10 mouse cellular contexts compared by ENCODE assay signal in genomic region chr7:115489608-115490007, GRCm38 (mm10).
DNase-seq lines count a peak whose midpoint lies in the region; ATAC-seq and TF ChIP-seq lines count a peak whose summit lies in the region.
"Had no signal": no experiment of that assay in that cellular context is flagged by ENCODE, and none has a peak within 500 bp of the region (broad histone marks: within the 10 kb centered on the region; RNA-seq: fewer than 3 reads in every experiment).

No protein-coding gene starts in this region.

- H3K4me3 ChIP-seq in heart, adult 2 months: no peak overlapping the region
- H3K4me3 ChIP-seq in lung, embryonic 14.5 days (ENCODE audit: low read depth, low read length): no peak overlapping the region
- H3K4me3 ChIP-seq: neural tube, embryonic 15.5 days had no signal

- no peak for ATAC-seq in lung, embryonic 14.5 days (ENCODE audit: insufficient read depth)
- no peak for ATAC-seq in Patski

- DNase-seq in heart, adult 2 months: no peak
- no peak for DNase-seq in heart, adult 18-20 months
- no peak for DNase-seq in lung, embryonic 14.5 days
- no peak for DNase-seq in lung, postnatal 25 days (ENCODE audit: low spot score)
- no peak for DNase-seq in Patski (ENCODE audit: low read depth, low spot score)
- peak; percentile 15 for DNase-seq in testis, postnatal 14 days (ENCODE audit: low spot score)
- DNase-seq in frontal cortex, postnatal 10 days (ENCODE audit: low spot score in 2 of 2): no peak
- DNase-seq in MN1 (ENCODE audit: low spot score): no peak
- DNase-seq: gastrocnemius, postnatal 36 days had no signal

- CTCF ChIA-PET in Patski (lab: Charles Lee): no interaction called here

- H3K36me3 ChIP-seq in heart, adult 2 months (ENCODE audit: control insufficient read depth, insufficient read depth, low read length): no peaks in the 10 kb centered on the region
- no peaks in the 10 kb centered on the region for H3K36me3 ChIP-seq in lung, embryonic 14.5 days (ENCODE audit: insufficient read depth)
- H3K36me3 ChIP-seq: neural tube, embryonic 15.5 days had no signal

- peak; percentile 51 for TF ChIP-seq CTCF in heart, adult 2 months (IDR thresholded peaks at IDR 0.05)
- TF ChIP-seq CTCF in lung, embryonic 14.5 days (IDR thresholded peaks at IDR 0.05; ENCODE audit: low read depth): peak; percentile 53
- peak; percentile 27 for TF ChIP-seq CTCF in Patski (IDR thresholded peaks at IDR 0.05)

- no peaks in the 10 kb centered on the region for H3K27me3 ChIP-seq in heart, adult 2 months (ENCODE audit: control insufficient read depth, insufficient read depth, low read length)
- H3K27me3 ChIP-seq in lung, embryonic 14.5 days (ENCODE audit: insufficient read depth, low read length): no peaks in the 10 kb centered on the region
- H3K27me3 ChIP-seq in Patski: no peaks in the 10 kb centered on the region
- H3K27me3 ChIP-seq: neural tube, embryonic 15.5 days had no signal

- H3K9ac ChIP-seq in heart, adult 2 months (ENCODE audit: low read depth, low read length): no peak overlapping the region
- H3K9ac ChIP-seq in lung, embryonic 14.5 days: no peak overlapping the region
- H3K9ac ChIP-seq: neural tube, embryonic 15.5 days had no signal

- POLR2A ChIA-PET in Patski (lab: Charles Lee): no interaction called here

- TF ChIP-seq EP300 in heart, adult 2 months (IDR thresholded peaks at IDR 0.05; ENCODE audit: insufficient read depth, low read depth, low read length): no peak

- H3K4me2 ChIP-seq in lung, embryonic 14.5 days: no peak overlapping the region
- H3K4me2 ChIP-seq: neural tube, embryonic 15.5 days had no signal

- intact Hi-C loops in heart, adult 2 months (cut with DNase I): no loop called here

- H3K27ac ChIP-seq in heart, adult 2 months: no peak overlapping the region
- no peak overlapping the region for H3K27ac ChIP-seq in lung, embryonic 14.5 days (ENCODE audit: low read depth)
- H3K27ac ChIP-seq: neural tube, embryonic 15.5 days had no signal

- no peak for TF ChIP-seq POLR2A in heart, adult 2 months (IDR thresholded peaks at IDR 0.05; ENCODE audit: insufficient read depth, low read depth, low read length)

- WGBS in heart, adult 2 months: 55% methylated on average over 10 of the region's 10 CpGs
- WGBS in lung, embryonic 14.5 days: 61% methylated on average over 10 of the region's 10 CpGs

- in situ Hi-C loops in Patski (cut with MboI; ENCODE audit: low pct_unique_long_range_greater_than_20kb): loop anchor here (10.0 kb wide), 1 partner anchor 545 kb away; the partner anchor contains the start of genes 1110004F10Rik and Sox6

- H3K79me2 ChIP-seq in heart, adult 2 months (replicated peaks; ENCODE audit: control insufficient read depth, insufficient read depth, low read length): no peaks in the 10 kb centered on the region

- no peaks in the 10 kb centered on the region for H3K9me3 ChIP-seq in lung, embryonic 14.5 days (ENCODE audit: low read depth, low read length)
- H3K9me3 ChIP-seq: neural tube, embryonic 15.5 days had no signal

- no peaks in the 10 kb centered on the region for H3K4me1 ChIP-seq in heart, adult 2 months (ENCODE audit: control insufficient read depth, insufficient read depth, low read length)
- peaks cover 4% of the 10 kb centered on the region; the same call in 1 of the 2 replicates for H3K4me1 ChIP-seq in lung, embryonic 14.5 days (ENCODE audit: insufficient read depth)
